ENCODE assay signal across 15 mouse cellular contexts in genomic region chr8:107449130-107449529, GRCm38 (mm10). TPM values are rescaled to one million over a fixed set of nuclear protein-coding genes. Genes with fewer than 3 reads are reported as not detected.
DNase-seq lines count a peak whose midpoint lies in the region; ATAC-seq lines count a peak whose summit lies in the region.
"Had no signal": no experiment of that assay in that cellular context is flagged by ENCODE, and none has a peak within 500 bp of the region (broad histone marks: within the 10 kb centered on the region; RNA-seq: fewer than 3 reads in every experiment).

No protein-coding gene starts in this region.

- H3K36me3 ChIP-seq in kidney, embryonic 14.5 days (ENCODE audit: control insufficient read depth, insufficient read depth, low read length), result 0 out of 2 replicates have a peak, but pooled peaks cover 3% of the 10 kb centered on the region
- H3K36me3 ChIP-seq in liver, embryonic 16.5 days (ENCODE audit: control insufficient read depth, insufficient read depth), result no peaks in the 10 kb centered on the region
- H3K36me3 ChIP-seq: midbrain, embryonic 15.5 days had no signal

- no peak overlapping the region for H3K27ac ChIP-seq in kidney, embryonic 14.5 days (ENCODE audit: low read depth, low read length)
- 0 out of 2 replicates have a peak overlapping the region, but pooled peaks have one; percentile 43 for H3K27ac ChIP-seq in liver, embryonic 16.5 days (ENCODE audit: low read length)
- H3K27ac ChIP-seq: forebrain, embryonic 13.5 days; midbrain, embryonic 15.5 days had no signal

- no peaks in the 10 kb centered on the region for H3K9me3 ChIP-seq in kidney, embryonic 14.5 days (ENCODE audit: control insufficient read depth, low read length)
- no peaks in the 10 kb centered on the region for H3K9me3 ChIP-seq in liver, embryonic 16.5 days (replicated peaks; ENCODE audit: control insufficient read depth, low read length)
- H3K9me3 ChIP-seq: forebrain, embryonic 13.5 days; midbrain, embryonic 15.5 days had no signal

- no peaks in the 10 kb centered on the region for H3K27me3 ChIP-seq in kidney, embryonic 14.5 days (ENCODE audit: control insufficient read depth, insufficient read depth, low read length)
- no peaks in the 10 kb centered on the region for H3K27me3 ChIP-seq in liver, embryonic 16.5 days (ENCODE audit: control insufficient read depth, insufficient read depth, low read depth, low read length)
- H3K27me3 ChIP-seq: forebrain, embryonic 13.5 days; midbrain, embryonic 15.5 days had no signal

- no peak overlapping the region for H3K4me3 ChIP-seq in kidney, embryonic 14.5 days (ENCODE audit: low read length)
- no peak overlapping the region for H3K4me3 ChIP-seq in liver, embryonic 16.5 days (ENCODE audit: low read depth, low read length)
- H3K4me3 ChIP-seq: forebrain, embryonic 13.5 days; midbrain, embryonic 15.5 days had no signal

- H3K4me2 ChIP-seq in kidney, embryonic 14.5 days (replicated peaks; ENCODE audit: low read depth, low read length), result no peak overlapping the region
- peak overlapping the region; percentile 25; the same call in 1 of the 2 replicates for H3K4me2 ChIP-seq in liver, embryonic 16.5 days (ENCODE audit: low read depth, low read length)
- H3K4me2 ChIP-seq: forebrain, embryonic 13.5 days; midbrain, embryonic 15.5 days had no signal

- H3K9ac ChIP-seq in kidney, embryonic 14.5 days (ENCODE audit: low read depth, low read length), result no peak overlapping the region
- no peak overlapping the region for H3K9ac ChIP-seq in liver, embryonic 16.5 days (ENCODE audit: low read depth, low read length)
- H3K9ac ChIP-seq: forebrain, embryonic 13.5 days; midbrain, embryonic 15.5 days had no signal

- 40% methylated on average over 8 of the region's 8 CpGs for WGBS in kidney, embryonic 14.5 days
- 51% methylated on average over 8 of the region's 8 CpGs for WGBS in liver, embryonic 16.5 days (ENCODE audit: insufficient replicate concordance)

- peak; percentile 73 for DNase-seq in kidney, adult 11 months
- DNase-seq in R1 (ENCODE audit: low read depth, low spot score) (peak; percentile 78), MN1 (ENCODE audit: low spot score) (no peak)
- peak; percentile 82 for DNase-seq in kidney, adult 9 months
- no peak for DNase-seq in ovary, postnatal 36 days (ENCODE audit: low spot score)
- DNase-seq in adrenal gland, postnatal 10 days, result no peak
- DNase-seq: adrenal gland, postnatal 36 days; cerebellum, adult 11 months; heart, postnatal 36 days; right cerebral cortex, postnatal 4 days had no signal

- 0 out of 2 replicates have a peak, but pooled peaks cover 4% of the 10 kb centered on the region for H3K4me1 ChIP-seq in kidney, embryonic 14.5 days (ENCODE audit: control insufficient read depth, insufficient read depth, low read length)
- peaks cover 24% of the 10 kb centered on the region for H3K4me1 ChIP-seq in liver, embryonic 16.5 days (ENCODE audit: control insufficient read depth, low read depth, low read length)
- H3K4me1 ChIP-seq: midbrain, embryonic 15.5 days had no signal

- no peak for ATAC-seq in kidney, embryonic 14.5 days (ENCODE audit: low FRiP score, low TSS enrichment)
- no peak for ATAC-seq in liver, embryonic 16.5 days (ENCODE audit: low read depth)
- ATAC-seq: forebrain, embryonic 13.5 days; lung, postnatal 0 days; midbrain, embryonic 15.5 days had no signal

RNA-seq across cellular contexts. Expression of gene Wwp2, which starts 13.0 kb away (rescaled TPM):
- polyA plus RNA-seq in kidney, embryonic 14.5 days (2014; fragmentation: Nextera tagmentation; extraction: Ambion mirVana), result 34.8 and 43.7 TPM in 2 replicates
- polyA plus RNA-seq in liver, embryonic 16.5 days (2015; fragmentation: Nextera tagmentation; extraction: Ambion mirVana), result 32.5 and 32.7 TPM in 2 replicates
- 10 to 100 TPM; 36.7 to 39.7 TPM for total RNA-seq in adrenal gland, postnatal 10 days (2021)

RNA-seq across cellular contexts. Expression of gene Nob1, which starts 24.3 kb away (rescaled TPM):
- polyA plus RNA-seq in kidney, embryonic 14.5 days (2014; fragmentation: Nextera tagmentation; extraction: Ambion mirVana), result 84.5 and 85.3 TPM in 2 replicates
- polyA plus RNA-seq in liver, embryonic 16.5 days (2015; fragmentation: Nextera tagmentation; extraction: Ambion mirVana), result 23.4 and 25.4 TPM in 2 replicates
- total RNA-seq in adrenal gland, postnatal 10 days (2021), result 10 to 100 TPM; 29.4 to 30.6 TPM

RNA-seq across cellular contexts. Expression of gene Nqo1, which starts 46.1 kb away (rescaled TPM):
- 8.5 and 10.3 TPM in 2 replicates for polyA plus RNA-seq in kidney, embryonic 14.5 days (2014; fragmentation: Nextera tagmentation; extraction: Ambion mirVana)
- 12.7 and 13.8 TPM in 2 replicates for polyA plus RNA-seq in liver, embryonic 16.5 days (2015; fragmentation: Nextera tagmentation; extraction: Ambion mirVana)
- total RNA-seq in adrenal gland, postnatal 10 days (2021), result 1 to 10 TPM; 4.1 to 6.9 TPM

Comparison
In these comparisons a context has a peak if more than half of its experiments do, and no peak if none do; other contexts are left out.
1. DNase-seq: peak in kidney, adult 11 months (single experiment), R1 (single experiment) and kidney, adult 9 months (single experiment); none in ovary, postnatal 36 days (single experiment), MN1 (single experiment) and adrenal gland, postnatal 10 days (single experiment).